Mouse (Mus musculus): ENCODE results near the gene Slc25a34.

DNA sequence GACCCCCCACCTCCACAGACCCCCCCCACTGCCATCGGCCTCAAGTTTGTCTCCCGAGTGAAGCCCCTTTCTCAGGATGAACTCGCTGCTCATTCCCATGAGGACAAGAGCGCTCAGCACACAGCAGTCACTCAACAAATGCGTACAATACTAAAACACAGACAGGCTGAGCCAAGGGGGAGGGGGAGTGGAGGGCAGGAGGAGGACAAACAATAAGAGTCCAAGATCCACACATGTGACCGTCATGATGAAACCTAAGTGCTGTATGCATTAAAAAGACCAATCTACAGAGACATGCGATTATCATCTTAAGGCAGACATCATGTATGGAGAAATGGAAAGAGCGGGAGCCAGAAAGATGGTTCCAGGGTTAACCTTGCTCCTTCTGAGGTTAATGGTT is 33.3 kb upstream of the Slc25a34 start:
- no peak for TF ChIP-seq CTCF (IDR thresholded peaks at IDR 0.05; ENCODE audit: control insufficient read depth, insufficient read depth, insufficient replicate concordance, low read depth, low read length)
- no peak for TF ChIP-seq POLR2A (IDR thresholded peaks at IDR 0.05; ENCODE audit: control insufficient read depth, low read depth, low read length)
